Mouse (Mus musculus) MEL (cell line): ENCODE measurements around the gene Lhfp. TPM values are rescaled to one million over a fixed set of nuclear protein-coding genes. Genes with fewer than 3 reads are reported as not detected.

Experiments
- DNase-seq: peaks from one replicate; pipeline ENCODE4 v3.0.0; 2011; ENCODE audit warnings: low read depth, low spot score
- H3K27ac ChIP-seq: 2 replicates; pipeline ENCODE4 v1.5.1; 2012; ENCODE audit warnings: low read depth, mild to moderate bottlenecking, control low read depth, low read length, moderate library complexity; ENCODE audit not compliant: control insufficient read depth
- H3K27me3 ChIP-seq, 2 experiments: fragments of 150-350 bp in 1 of 2; sonication (generic) in 1 of 2; 2 replicates each; pipeline ENCODE4 v1.6.1; 2012; ENCODE audit warnings: low read length in 2 of 2, mild to moderate bottlenecking in 2 of 2, improper control_type of control experiment in 1 of 2, moderate library complexity in 1 of 2; ENCODE audit not compliant: insufficient read depth in 2 of 2, control insufficient read depth in 1 of 2
- H3K36me3 ChIP-seq, 2 experiments: 2 replicates each; pipeline ENCODE4 v1.6.1; 2012 to 2014; ENCODE audit warnings: low read length in 2 of 2, improper control_type of control experiment in 1 of 2, inconsistent platforms in 1 of 2, mild to moderate bottlenecking in 1 of 2; ENCODE audit not compliant: insufficient read depth in 2 of 2, control insufficient read depth in 1 of 2
- H3K4me1 ChIP-seq, 2 experiments: fragments of 150-350 bp in 1 of 2; sonication (generic) in 1 of 2; 2 replicates each; pipeline ENCODE4 v1.6.1; 2012; ENCODE audit warnings: low read length in 2 of 2, improper control_type of control experiment in 1 of 2, mild to moderate bottlenecking in 1 of 2; ENCODE audit not compliant: insufficient read depth in 2 of 2, control insufficient read depth in 1 of 2
- H3K4me3 ChIP-seq, 2 experiments: fragments of 150-350 bp in 1 of 2; sonication (generic) in 1 of 2; 2 replicates each; pipeline ENCODE4 v1.5.1; 2012; ENCODE audit warnings: low read depth in 2 of 2, low read length in 2 of 2, mild to moderate bottlenecking in 2 of 2, moderate library complexity in 2 of 2, control low read depth in 1 of 2, improper control_type of control experiment in 1 of 2; ENCODE audit not compliant: control insufficient read depth in 1 of 2, insufficient read depth in 1 of 2
- H3K79me2 ChIP-seq: 2 replicates; pipeline ENCODE4 v1.6.1; 2012; ENCODE audit warnings: mild to moderate bottlenecking, low read length, moderate library complexity; ENCODE audit not compliant: control insufficient read depth, poor library complexity, insufficient read depth
- H3K9ac ChIP-seq: 2 replicates; pipeline ENCODE4 v1.6.1; 2012; ENCODE audit warnings: low read depth, mild to moderate bottlenecking, control low read depth, low read length, moderate library complexity; ENCODE audit not compliant: control insufficient read depth, poor library complexity, severe bottlenecking
- H3K9me3 ChIP-seq: fragments of 150-350 bp; sonication (generic); replicated peaks from 2 replicates; pipeline ENCODE4 v1.6.1; 2012; ENCODE audit warnings: mild to moderate bottlenecking, low read length, improper control_type of control experiment, moderate library complexity; ENCODE audit not compliant: insufficient read depth
- CHD2 ChIP-seq: IDR thresholded peaks from 2 replicates; pipeline ENCODE4 v1.6.1; 2011; ENCODE audit warnings: low read length, improper control_type of control experiment
- CTCF ChIP-seq, 3 experiments: IDR thresholded peaks in 2 of 3; conservative IDR thresholded peaks in 1 of 3; 2 replicates each; pipeline ENCODE4 v1.5.1; 2011 to 2012; ENCODE audit warnings: low read length in 3 of 3, low read depth in 2 of 3, mild to moderate bottlenecking in 2 of 3, improper control_type of control experiment in 1 of 3, inconsistent platforms in 1 of 3, mixed read lengths in 1 of 3, moderate library complexity in 1 of 3; ENCODE audit not compliant: control insufficient read depth in 1 of 3, insufficient read depth in 1 of 3, poor library complexity in 1 of 3, severe bottlenecking in 1 of 3
- E2F4 ChIP-seq: IDR thresholded peaks from 2 replicates; pipeline ENCODE4 v1.6.1; 2011; ENCODE audit warnings: low read depth, low read length, improper control_type of control experiment, borderline replicate concordance
- EP300 ChIP-seq, 2 experiments: IDR thresholded peaks; 2 replicates each; pipeline ENCODE4 v1.6.1; 2011; ENCODE audit warnings: improper control_type of control experiment in 2 of 2, low read length in 2 of 2, low read depth in 1 of 2, mild to moderate bottlenecking in 1 of 2
- ETS1 ChIP-seq: IDR thresholded peaks from 2 replicates; pipeline ENCODE4 v1.6.1; 2012; ENCODE audit warnings: low read depth, mild to moderate bottlenecking, inconsistent platforms, low read length, improper control_type of control experiment, moderate library complexity
- MAFK ChIP-seq: IDR thresholded peaks from 2 replicates; pipeline ENCODE4 v1.6.1; 2011; ENCODE audit warnings: low read depth, mild to moderate bottlenecking, low read length, improper control_type of control experiment, borderline replicate concordance
- MAX ChIP-seq: IDR thresholded peaks from 2 replicates; pipeline ENCODE4 v1.6.1; 2011; ENCODE audit warnings: low read length, improper control_type of control experiment
- MXI1 ChIP-seq: IDR thresholded peaks from 2 replicates; pipeline ENCODE4 v1.6.1; 2011; ENCODE audit warnings: mild to moderate bottlenecking, low read depth, low read length, improper control_type of control experiment
- MYC ChIP-seq: IDR thresholded peaks from 2 replicates; pipeline ENCODE4 v1.6.1; 2011; ENCODE audit warnings: low read depth, mild to moderate bottlenecking, low read length, improper control_type of control experiment, moderate library complexity
- NELFE ChIP-seq: IDR thresholded peaks from 2 replicates; pipeline ENCODE4 v1.6.1; 2011; ENCODE audit warnings: low read depth, low read length, improper control_type of control experiment
- POLR2AphosphoS2 ChIP-seq: IDR thresholded peaks from 2 replicates; pipeline ENCODE4 v1.6.1; 2011; ENCODE audit warnings: low read length, improper control_type of control experiment
- POLR2AphosphoS5 ChIP-seq: IDR thresholded peaks from 2 replicates; pipeline ENCODE4 v1.6.1; 2012; ENCODE audit warnings: low read depth, borderline replicate concordance, mild to moderate bottlenecking, inconsistent platforms, low read length, moderate library complexity, mixed read lengths
- RAD21 ChIP-seq: IDR thresholded peaks from 2 replicates; pipeline ENCODE4 v1.6.1; 2011; ENCODE audit warnings: mild to moderate bottlenecking, low read depth, low read length, improper control_type of control experiment
- SIN3A ChIP-seq: IDR thresholded peaks from 2 replicates; pipeline ENCODE4 v1.6.1; 2012; ENCODE audit warnings: low read length, improper control_type of control experiment, inconsistent platforms
- TAL1 ChIP-seq: IDR thresholded peaks from 2 replicates; pipeline ENCODE4 v1.6.1; 2012; ENCODE audit warnings: mild to moderate bottlenecking, inconsistent platforms, low read length, moderate library complexity, mixed read lengths
- USF2 ChIP-seq, 2 experiments: IDR thresholded peaks; 2 replicates each; pipeline ENCODE4 v1.6.1; 2011 to 2012; ENCODE audit warnings: improper control_type of control experiment in 2 of 2, low read length in 2 of 2, borderline replicate concordance in 1 of 2, inconsistent platforms in 1 of 2, low read depth in 1 of 2, mild to moderate bottlenecking in 1 of 2; ENCODE audit not compliant: insufficient read depth in 1 of 2
- polyA plus RNA-seq, 2 experiments: library from polyadenylated mRNA; stranded (reverse) in 1 of 2; unstranded in 1 of 2; fragments of >175 nt in 1 of 2; fragments of >200 nt in 1 of 2; gene quantifications; 2 replicates each; pipeline versions ENCODE4 v1.2.1 to v1.2.4; 2012; ENCODE audit warnings: low replicate concordance in 2 of 2, low read depth in 1 of 2; ENCODE audit not compliant: insufficient read length in 2 of 2, insufficient read depth in 1 of 2, missing spikeins in 1 of 2
- total RNA-seq: library from RNA; depleted of rRNA; stranded (reverse); fragments of 300-350 nt; gene quantifications from 2 replicates; pipeline ENCODE4 v1.2.3, GENCODE M21; 2012

The Lhfp gene
- total and polyA plus RNA-seq, 3 experiments, result not detected

DNA sequence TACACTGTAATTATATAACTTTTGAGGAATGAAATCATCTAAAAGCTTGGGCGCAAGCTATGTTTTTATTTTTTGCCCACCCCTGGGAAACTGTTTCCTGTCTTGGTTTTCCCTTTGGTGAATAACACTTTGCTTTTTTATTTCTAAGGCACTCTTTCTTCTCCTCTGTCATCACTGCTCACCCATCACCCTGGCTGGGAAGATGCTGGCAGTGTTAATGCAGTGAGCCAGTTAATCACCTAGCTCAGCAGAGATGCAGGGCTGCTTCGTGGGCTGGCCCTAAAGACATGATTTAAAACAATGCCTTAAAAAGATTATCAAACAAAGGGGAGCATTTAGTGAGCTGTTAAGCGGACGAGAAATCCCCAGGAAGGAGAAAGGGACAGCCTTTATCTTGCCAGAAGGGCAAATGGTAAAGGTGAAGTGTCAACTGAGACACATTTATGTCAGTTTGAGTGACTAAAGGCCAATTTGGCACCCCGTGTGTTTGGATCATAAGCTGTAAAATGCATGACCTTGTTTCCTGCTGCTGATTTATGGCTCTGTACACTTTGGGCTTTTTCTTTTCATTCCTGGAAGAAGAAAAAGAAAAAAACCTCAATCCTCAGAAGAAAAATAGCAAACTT lies 60.9 kb downstream of the Lhfp start:
- no peaks in the 10 kb centered on the region for H3K9me3 ChIP-seq
- no peaks in the 10 kb centered on the region for H3K4me1 ChIP-seq
- DNase-seq, result no peak
- TF ChIP-seq ETS1, result no peak
- TF ChIP-seq SIN3A, result no peak
- no peak for TF ChIP-seq RAD21
- no peak overlapping the region for H3K27ac ChIP-seq
- no peaks in the 10 kb centered on the region for H3K27me3 ChIP-seq
- H3K9ac ChIP-seq, result no peak overlapping the region
- no peaks in the 10 kb centered on the region for H3K36me3 ChIP-seq
- H3K79me2 ChIP-seq, result no peaks in the 10 kb centered on the region
- H3K4me3 ChIP-seq, result no peak overlapping the region

GRCm38 (mm10) chr3:53102757-53103153 lies 61.4 kb downstream of the Lhfp start:
- Histone ChIP-seq H3K4me3 (no peak overlapping the region), H3K9ac (no peak overlapping the region), H3K79me2 (no peaks in the 10 kb centered on the region), H3K9me3 (no peaks in the 10 kb centered on the region), H3K27me3 (no peaks in the 10 kb centered on the region), H3K27ac (no peak overlapping the region), H3K36me3 (no peaks in the 10 kb centered on the region), H3K4me1 (no peaks in the 10 kb centered on the region)
- TF ChIP-seq CTCF (IDR thresholded peaks at IDR 0.05 in 2 of 3, conservative IDR thresholded peaks at IDR 0.05 in 1 of 3; ENCODE audit: control insufficient read depth in 1 of 3, insufficient read depth in 1 of 3, low read depth in 2 of 3, low read length in 3 of 3, poor library complexity in 1 of 3, severe bottlenecking in 1 of 3) (no peak), MYC (no peak), CHD2 (no peak), MAX (no peak), POLR2AphosphoS5 (no peak), MXI1 (no peak), MAFK (no peak), E2F4 (no peak), SIN3A (no peak), USF2 (IDR thresholded peaks at IDR 0.05; ENCODE audit: borderline replicate concordance in 1 of 2, insufficient read depth in 1 of 2, low read depth in 1 of 2, low read length in 2 of 2) (no peak), TAL1 (no peak)
- no peak for DNase-seq

DNA sequence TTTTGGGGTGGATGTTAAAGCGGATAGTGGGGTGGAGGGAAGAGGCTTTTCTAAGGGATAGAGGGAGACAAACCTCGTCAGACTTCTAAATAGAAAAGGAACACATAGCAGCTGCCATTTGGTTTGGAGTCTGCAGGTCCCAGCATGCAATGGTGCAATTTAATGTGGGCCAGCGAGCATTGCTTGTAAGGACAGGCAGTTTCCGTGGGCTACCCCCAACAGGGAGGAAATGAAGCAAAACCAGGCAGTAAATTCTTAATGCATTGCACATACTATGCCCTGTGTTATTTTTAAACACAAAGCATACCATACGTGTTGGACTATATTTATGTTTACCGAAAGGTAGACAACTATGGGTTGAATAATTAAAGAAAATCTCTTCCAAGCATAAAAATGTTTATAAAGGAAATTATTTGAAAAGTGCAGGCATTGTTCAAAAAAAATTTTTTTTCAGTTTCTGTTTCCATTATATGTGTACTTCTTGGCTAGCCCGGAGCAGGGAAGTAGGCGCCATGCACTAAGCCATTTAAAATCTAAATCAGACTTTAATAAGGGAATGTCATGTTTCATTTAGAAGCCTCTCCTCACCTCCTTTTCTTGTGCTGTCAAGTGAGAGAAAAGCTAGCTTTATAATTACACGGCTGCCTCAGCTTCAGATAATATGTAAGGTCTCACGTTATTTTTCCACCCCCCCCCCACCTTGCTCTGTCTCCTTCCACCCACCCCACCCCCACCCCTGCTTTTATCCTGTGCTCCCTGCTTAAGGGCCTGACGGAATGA lies 67.5 kb downstream of the Lhfp start:
- Histone ChIP-seq H3K79me2 (no peaks in the 10 kb centered on the region), H3K4me1 (no peaks in the 10 kb centered on the region), H3K27ac (no peak overlapping the region), H3K36me3 (no peaks in the 10 kb centered on the region), H3K4me3 (no peak overlapping the region), H3K27me3 (no peaks in the 10 kb centered on the region), H3K9ac (no peak overlapping the region), H3K9me3 (no peaks in the 10 kb centered on the region)
- TF ChIP-seq POLR2AphosphoS2 (no peak), EP300 (IDR thresholded peaks at IDR 0.05; ENCODE audit: low read depth in 1 of 2, low read length in 2 of 2) (no peak), NELFE (no peak)
- DNase-seq, result no peak
